Mouse (Mus musculus) CH12.LX (cell line): ENCODE measurements around the gene Nckap1. TPM values are rescaled to one million over a fixed set of nuclear protein-coding genes. Genes with fewer than 3 reads are reported as not detected.

Source experiments
- DNase-seq: peaks from one replicate; pipeline ENCODE4 v3.0.0-alpha.2; 2013; ENCODE audit errors: extremely low read depth
- H3K27ac ChIP-seq: 2 replicates; pipeline ENCODE4 v1.5.1; 2012; ENCODE audit warnings: low read depth, mild to moderate bottlenecking, control low read depth, moderate library complexity; ENCODE audit not compliant: insufficient read depth
- H3K27me3 ChIP-seq: replicated peaks from 2 replicates; pipeline ENCODE3; 2012; ENCODE audit warnings: inconsistent platforms
- H3K36me3 ChIP-seq, 2 experiments: replicated peaks in 1 of 2; 2 replicates each; pipeline versions ENCODE3 to v1.6.1; 2012; ENCODE audit warnings: inconsistent platforms in 1 of 2, low read length in 1 of 2, mild to moderate bottlenecking in 1 of 2, mixed read lengths in 1 of 2, moderate library complexity in 1 of 2; ENCODE audit not compliant: control insufficient read depth in 1 of 2, insufficient read depth in 1 of 2
- H3K4me1 ChIP-seq, 2 experiments: 2 replicates each; pipeline ENCODE4 v1.6.1; 2012; ENCODE audit warnings: inconsistent platforms in 1 of 2, moderate library complexity in 1 of 2; ENCODE audit not compliant: insufficient read depth in 2 of 2, control insufficient read depth in 1 of 2
- H3K4me2 ChIP-seq: 2 replicates; pipeline ENCODE4 v1.6.1; 2012; ENCODE audit warnings: low read depth, mild to moderate bottlenecking, control low read depth; ENCODE audit not compliant: poor library complexity, insufficient read depth, severe bottlenecking
- H3K4me3 ChIP-seq, 3 experiments: fragments of 150-350 bp in 1 of 3; sonication (generic) in 1 of 3; replicated peaks in 1 of 3; 2 replicates each; pipeline versions ENCODE3 to v1.5.1; 2011 to 2012; ENCODE audit warnings: low read depth in 2 of 3, low read length in 2 of 3, mild to moderate bottlenecking in 2 of 3, moderate library complexity in 2 of 3, control low read depth in 1 of 3, improper control_type of control experiment in 1 of 3, inconsistent platforms in 1 of 3, mixed read lengths in 1 of 3; ENCODE audit not compliant: poor library complexity in 1 of 3
- H3K79me2 ChIP-seq: replicated peaks from 2 replicates; pipeline ENCODE4 v1.6.1; 2012; ENCODE audit warnings: mild to moderate bottlenecking, moderate library complexity; ENCODE audit not compliant: control insufficient read depth, poor library complexity, insufficient read depth, severe bottlenecking; ENCODE audit errors: extremely low read depth
- H3K9ac ChIP-seq: 2 replicates; pipeline ENCODE4 v1.6.1; 2012; ENCODE audit warnings: low read depth, mild to moderate bottlenecking, control low read depth, moderate library complexity; ENCODE audit not compliant: insufficient read depth
- H3K9me3 ChIP-seq: replicated peaks from 2 replicates; pipeline ENCODE3; 2012; ENCODE audit warnings: low read length, inconsistent platforms, mixed read lengths
- BHLHE40 ChIP-seq: IDR thresholded peaks from 2 replicates; pipeline ENCODE4 v1.6.1; 2011; ENCODE audit warnings: mild to moderate bottlenecking, low read depth, low read length, improper control_type of control experiment
- CHD2 ChIP-seq: IDR thresholded peaks from 2 replicates; pipeline ENCODE4 v1.6.1; 2011; ENCODE audit warnings: low read length, improper control_type of control experiment
- CTCF ChIP-seq, 2 experiments: IDR thresholded peaks in 1 of 2; conservative IDR thresholded peaks in 1 of 2; 2 replicates each; pipeline ENCODE4 v1.5.1; 2011 to 2012; ENCODE audit warnings: low read depth in 2 of 2, low read length in 2 of 2, improper control_type of control experiment in 1 of 2, inconsistent platforms in 1 of 2, mild to moderate bottlenecking in 1 of 2, moderate library complexity in 1 of 2
- ELF1 ChIP-seq: IDR thresholded peaks from 2 replicates; pipeline ENCODE4 v1.6.1; 2014; ENCODE audit warnings: low read depth, mild to moderate bottlenecking, inconsistent platforms, low read length, improper control_type of control experiment
- EP300 ChIP-seq: IDR thresholded peaks from 2 replicates; pipeline ENCODE4 v1.6.1; 2011; ENCODE audit warnings: low read length, improper control_type of control experiment
- IRF4 ChIP-seq: IDR thresholded peaks from 2 replicates; pipeline ENCODE4 v1.6.1; 2014; ENCODE audit warnings: low read depth, mild to moderate bottlenecking, inconsistent platforms, low read length, improper control_type of control experiment
- KAT2A ChIP-seq: IDR thresholded peaks from 2 replicates; pipeline ENCODE4 v1.6.1; 2012; ENCODE audit warnings: low read length, improper control_type of control experiment, inconsistent platforms; ENCODE audit not compliant: insufficient replicate concordance
- MAFK ChIP-seq: IDR thresholded peaks from 2 replicates; pipeline ENCODE4 v1.6.1; 2011; ENCODE audit warnings: low read length, improper control_type of control experiment; ENCODE audit not compliant: insufficient replicate concordance
- MAX ChIP-seq: IDR thresholded peaks from 2 replicates; pipeline ENCODE4 v1.6.1; 2011; ENCODE audit warnings: low read length, improper control_type of control experiment
- MEF2A ChIP-seq: IDR thresholded peaks from 2 replicates; pipeline ENCODE4 v1.6.1; 2014; ENCODE audit warnings: low read depth, mild to moderate bottlenecking, inconsistent platforms, low read length, improper control_type of control experiment, borderline replicate concordance
- MXI1 ChIP-seq: IDR thresholded peaks from 2 replicates; pipeline ENCODE4 v1.6.1; 2011; ENCODE audit warnings: mild to moderate bottlenecking, low read depth, low read length, improper control_type of control experiment
- POLR2AphosphoS2 ChIP-seq: IDR thresholded peaks from 2 replicates; pipeline ENCODE4 v1.6.1; 2011; ENCODE audit warnings: low read depth, low read length, improper control_type of control experiment
- RAD21 ChIP-seq: IDR thresholded peaks from 2 replicates; pipeline ENCODE4 v1.6.1; 2011; ENCODE audit warnings: low read depth, mild to moderate bottlenecking, low read length, improper control_type of control experiment, moderate library complexity
- RCOR1 ChIP-seq: conservative IDR thresholded peaks from 2 replicates; pipeline ENCODE4 v1.6.1; 2012; ENCODE audit warnings: low read depth, mild to moderate bottlenecking, inconsistent platforms, low read length, improper control_type of control experiment
- SIN3A ChIP-seq: IDR thresholded peaks from 2 replicates; pipeline ENCODE4 v1.6.1; 2012; ENCODE audit warnings: low read length, improper control_type of control experiment, inconsistent platforms
- SMC3 ChIP-seq: IDR thresholded peaks from 2 replicates; pipeline ENCODE4 v1.6.1; 2011; ENCODE audit warnings: low read depth, low read length, improper control_type of control experiment
- TBP ChIP-seq: conservative IDR thresholded peaks from 2 replicates; pipeline ENCODE4 v1.6.1; 2011; ENCODE audit warnings: low read depth, low read length, improper control_type of control experiment
- TCF12 ChIP-seq: IDR thresholded peaks from 2 replicates; pipeline ENCODE4 v1.6.1; 2014; ENCODE audit warnings: low read depth, mild to moderate bottlenecking, inconsistent platforms, low read length, improper control_type of control experiment
- USF1 ChIP-seq: IDR thresholded peaks from 2 replicates; pipeline ENCODE4 v1.6.1; 2014; ENCODE audit warnings: low read depth, mild to moderate bottlenecking, inconsistent platforms, low read length, improper control_type of control experiment
- ZMIZ1 ChIP-seq: IDR thresholded peaks from 2 replicates; pipeline ENCODE4 v1.6.1; 2012; ENCODE audit warnings: low read depth, mild to moderate bottlenecking, inconsistent platforms, low read length, improper control_type of control experiment
- dilution Hi-C: fragments of 300-500 bp; cut with MboI; formaldehyde crosslinking; loops from 2 replicates; pipeline ENCODE4 v1.14.3; 2020; ENCODE audit warnings: low sequenced_read_pairs; ENCODE audit not compliant: extremely low pct_unique_long_range_greater_than_20kb, extremely low pct_ligation_motif_present
- in situ Hi-C: fragments of 300-500 bp; cut with MboI; formaldehyde crosslinking; loops from 3 replicates; pipeline ENCODE4 v1.14.3; 2019; ENCODE audit warnings: low sequenced_read_pairs, low pct_ligation_motif_present, low pct_unique_long_range_greater_than_20kb, mixed read lengths
- polyA plus RNA-seq: library from polyadenylated mRNA; unstranded; fragments of >175 nt; gene quantifications from 2 replicates; pipeline ENCODE4 v1.2.1, GENCODE M21; 2012; ENCODE audit warnings: low read depth; ENCODE audit not compliant: insufficient read length
- total RNA-seq, 2 experiments: library from RNA; depleted of rRNA; stranded (reverse); fragments of 300-350 nt in 1 of 2; fragments of >200 nt in 1 of 2; gene quantifications; 2 replicates each; pipeline ENCODE4 v1.2.3; 2012 to 2014

Gene Nckap1
- total RNA-seq (2012; rRNA removed): 3.9 and 4.2 TPM in 2 replicates
- 6.8 and 7.6 TPM in 2 replicates for total RNA-seq (2014; rRNA removed)
- polyA plus RNA-seq: 7.1 and 7.7 TPM in 2 replicates

DNA sequence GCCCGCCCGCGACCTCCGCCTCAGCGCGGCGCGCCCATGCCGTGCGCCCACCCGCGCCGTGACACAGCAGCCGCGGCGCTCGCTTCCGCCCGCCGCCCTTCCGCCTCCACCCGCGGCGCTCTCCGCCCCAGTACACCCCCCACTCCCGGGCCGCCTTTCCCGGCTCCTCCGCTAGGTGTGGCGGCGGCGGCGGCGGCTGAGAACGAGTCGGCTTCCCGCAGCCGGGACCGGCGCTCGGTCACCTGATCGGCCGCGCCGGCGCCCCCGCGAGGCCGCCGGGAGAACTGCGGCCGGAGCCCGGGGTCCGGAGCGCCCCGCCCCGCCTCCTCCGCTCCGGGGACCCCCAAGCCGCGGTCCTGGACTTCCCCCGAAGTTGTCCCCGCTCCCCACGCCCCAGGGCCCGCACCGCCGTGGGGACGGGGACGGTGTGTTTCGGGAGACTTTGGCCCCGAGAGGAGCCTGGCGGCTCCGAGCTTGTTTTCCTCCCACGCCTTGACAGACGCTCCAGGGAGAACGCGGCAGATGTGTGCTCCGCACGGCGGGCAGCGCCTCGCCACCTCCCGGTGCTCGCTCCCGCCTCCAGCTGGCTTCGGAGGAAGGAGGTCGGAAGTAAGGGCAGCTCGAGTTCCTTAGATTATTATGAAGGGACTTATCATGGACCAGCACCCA, at the start of gene Nckap1:
Gene Nckap1 (minus strand): TSS at position 338 of the 669 bp plus-strand sequence.
- H3K4me1 ChIP-seq: peaks cover 2 to 16% of the 10 kb centered on the region in 2 experiments; a peak in 3 of 4 replicates
- no peaks in the 10 kb centered on the region for H3K36me3 ChIP-seq
- H3K4me2 ChIP-seq: peak within 1 kb of the TSS; percentile 59
- H3K9me3 ChIP-seq: peaks cover 14% of the 10 kb centered on the region
- peaks cover 62% of the 10 kb centered on the region for H3K27me3 ChIP-seq
- peak within 1 kb of the TSS; percentile 58 to 72 (median 68) for H3K4me3 ChIP-seq
- H3K79me2 ChIP-seq: no peaks in the 10 kb centered on the region
- no peak within 1 kb of the TSS for H3K27ac ChIP-seq
- dilution Hi-C loops (no loop called here), in situ Hi-C loops (no loop called here)
- H3K9ac ChIP-seq: peak within 1 kb of the TSS; percentile 54
- no peak for TF ChIP-seq MXI1
- TF ChIP-seq TCF12: no peak
- peak; percentile 39; the same call in 1 of the 2 replicates for TF ChIP-seq ELF1
- no peak for TF ChIP-seq MAFK
- TF ChIP-seq MEF2A: no peak
- TF ChIP-seq USF1: peak; percentile 76
- TF ChIP-seq CHD2: no peak
- TF ChIP-seq IRF4: 0 out of 2 replicates have a peak, but pooled peaks have one; percentile 10
- TF ChIP-seq SIN3A: no peak
- no peak for TF ChIP-seq SMC3
- TF ChIP-seq TBP: no peak
- peak in 1 of 2 experiments; percentile 62; a peak in 2 of 4 replicates for TF ChIP-seq CTCF (conservative IDR thresholded peaks at IDR 0.05 in 1 of 2, IDR thresholded peaks at IDR 0.05 in 1 of 2; ENCODE audit: low read depth in 2 of 2, low read length in 2 of 2)
- TF ChIP-seq EP300: no peak
- TF ChIP-seq BHLHE40: peak; percentile 56
- no peak for TF ChIP-seq ZMIZ1
- no peak for TF ChIP-seq MAX
- peak; percentile 45 for DNase-seq

DNA sequence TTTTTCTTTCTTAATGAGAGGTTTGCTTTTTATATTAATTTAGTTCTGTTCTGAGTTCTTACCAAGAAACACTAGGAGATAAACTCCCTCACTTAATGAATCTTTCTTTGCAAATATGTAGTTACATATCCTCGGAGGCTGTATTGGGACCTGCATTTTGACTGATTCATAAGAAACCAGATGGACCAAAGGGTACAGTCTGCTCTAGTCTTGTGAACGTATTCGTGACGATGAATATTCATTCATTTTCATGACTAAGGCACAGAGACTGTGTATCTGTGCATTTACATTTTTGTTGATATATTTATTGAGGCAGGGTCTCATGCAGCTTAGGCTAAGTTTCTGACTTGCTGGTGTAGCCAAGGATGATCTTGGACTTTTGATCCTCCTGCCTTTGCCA, 43.3 kb upstream of the Nckap1 start:
- Histone ChIP-seq H3K27ac (no peak overlapping the region), H3K9me3 (no peaks in the 10 kb centered on the region), H3K4me2 (no peak overlapping the region), H3K36me3 (peaks cover 12 to 59% of the 10 kb centered on the region in 2 experiments), H3K27me3 (no peaks in the 10 kb centered on the region), H3K79me2 (no peaks in the 10 kb centered on the region), H3K4me3 (no peak overlapping the region), H3K9ac (no peak overlapping the region), H3K4me1 (peaks cover 0 to 1% of the 10 kb centered on the region in 2 experiments; a peak in 2 of 4 replicates)
- in situ Hi-C loops (no loop called here), dilution Hi-C loops (no loop called here)
- DNase-seq: no peak
- no peak for TF ChIP-seq TBP
- no peak for TF ChIP-seq ZMIZ1
- no peak for TF ChIP-seq POLR2AphosphoS2
- TF ChIP-seq KAT2A: no peak
- no peak for TF ChIP-seq RAD21
- TF ChIP-seq TCF12: no peak
- no peak for TF ChIP-seq BHLHE40
- TF ChIP-seq RCOR1: no peak
